ENCODE assay signal across 8 mouse cellular contexts in the genomic region with DNA sequence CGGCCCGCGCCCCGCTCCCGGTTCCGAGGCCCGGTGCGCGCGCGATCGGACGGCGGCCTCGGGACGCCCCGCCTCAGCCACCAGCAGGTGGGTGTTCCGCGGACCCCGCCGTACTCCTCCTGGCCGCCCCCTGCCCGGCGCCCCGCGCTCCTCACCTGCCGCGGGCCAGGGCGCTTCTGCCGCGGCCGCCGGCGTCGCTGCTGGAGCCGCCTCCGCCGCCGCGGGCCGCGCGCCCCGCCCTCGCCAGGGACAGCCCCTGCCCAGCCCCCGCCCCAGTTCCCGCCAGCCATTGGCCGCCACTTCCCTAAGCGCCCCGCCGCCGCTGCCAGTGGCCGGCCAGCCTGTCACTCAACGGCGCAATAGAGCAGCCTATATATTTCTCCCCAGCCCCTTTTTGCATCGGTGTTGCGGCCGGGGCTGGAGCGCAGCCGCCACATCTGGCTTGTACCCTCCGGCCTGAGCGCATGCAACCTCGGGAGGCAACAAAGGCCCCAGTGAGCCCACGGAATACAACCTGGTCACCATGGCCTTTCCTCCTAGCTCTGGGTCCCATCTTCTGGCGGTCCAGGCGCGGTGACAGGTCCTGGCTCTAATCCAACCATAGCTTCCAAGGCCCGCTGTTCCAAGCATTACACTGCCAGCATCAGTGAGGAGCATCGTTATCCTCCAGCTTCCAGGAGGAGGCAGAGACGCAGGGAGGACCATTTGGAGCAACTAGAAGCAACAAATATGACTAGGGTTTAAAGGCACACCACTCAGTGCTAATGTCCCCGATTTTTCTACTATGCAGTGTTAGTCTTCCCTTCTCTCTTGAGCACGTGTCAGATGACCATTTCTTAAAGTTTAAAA. TPM values are rescaled to one million over a fixed set of nuclear protein-coding genes. Genes with fewer than 3 reads are reported as not detected.
A peak's percentile ranks its signal among the peaks of the same experiment; 100 is the strongest.
DNase-seq lines count a peak whose midpoint lies in the region; ATAC-seq and TF ChIP-seq lines count a peak whose summit lies in the region.

A gene (minus strand): TSS at position 207 of the 849 bp plus-strand sequence.

- peak within 1 kb of the TSS; percentile 76 for H3K9ac ChIP-seq in hindbrain, embryonic 11.5 days (ENCODE audit: low read depth, low read length)
- H3K9ac ChIP-seq in lung, embryonic 16.5 days (ENCODE audit: low read length), result peak within 1 kb of the TSS; percentile 81

- peak; percentile 71 for DNase-seq in MEL-GATA-1-ER (ENCODE audit: extremely low read depth, low read depth)
- DNase-seq in cerebellum, adult 2 months, result peak; percentile 93 to 96
- peak; percentile 83 to 92 for DNase-seq in frontal cortex, adult 2 months (ENCODE audit: extremely low spot score in 1 of 2, low spot score in 1 of 2)
- DNase-seq in hindbrain, embryonic 11.5 days (ENCODE audit: low spot score), result peak; percentile 91
- DNase-seq in layer of hippocampus, adult 9-11 months, result peak; percentile 93
- peak; percentile 63 for DNase-seq in ovary, postnatal 10 days (ENCODE audit: low spot score)
- DNase-seq in thymus, postnatal 0 days (ENCODE audit: low spot score), result peak; percentile 94

- H3K36me3 ChIP-seq in hindbrain, embryonic 11.5 days (ENCODE audit: control insufficient read depth, insufficient read depth, low read length), result no peaks in the 10 kb centered on the region
- no peaks in the 10 kb centered on the region for H3K36me3 ChIP-seq in lung, embryonic 16.5 days (ENCODE audit: control insufficient read depth, insufficient read depth, low read length)

- peak within 1 kb of the TSS; percentile 86 for H3K27ac ChIP-seq in cerebellum, adult 2 months (ENCODE audit: insufficient read depth, low read length)
- H3K27ac ChIP-seq in hindbrain, embryonic 11.5 days (ENCODE audit: low read depth, low read length), result peak within 1 kb of the TSS; percentile 51; the same call in 1 of the 2 replicates
- H3K27ac ChIP-seq in lung, embryonic 16.5 days (ENCODE audit: low read length), result no peak within 1 kb of the TSS

- TF ChIP-seq CTCF in cerebellum, adult 2 months (IDR thresholded peaks at IDR 0.05; ENCODE audit: borderline replicate concordance, insufficient read depth, low read depth, low read length), result 0 out of 2 replicates have a peak, but pooled peaks have one; percentile 5

- H3K9me3 ChIP-seq in hindbrain, embryonic 11.5 days (ENCODE audit: control insufficient read depth, low read length), result no peaks in the 10 kb centered on the region
- no peaks in the 10 kb centered on the region for H3K9me3 ChIP-seq in lung, embryonic 16.5 days (ENCODE audit: control insufficient read depth, low read length)

- H3K4me1 ChIP-seq in cerebellum, adult 2 months (ENCODE audit: control insufficient read depth, insufficient read depth, low read length), result no peaks in the 10 kb centered on the region
- H3K4me1 ChIP-seq in hindbrain, embryonic 11.5 days (replicated peaks; ENCODE audit: control insufficient read depth, insufficient read depth, low read length), result no peaks in the 10 kb centered on the region
- H3K4me1 ChIP-seq in lung, embryonic 16.5 days (replicated peaks; ENCODE audit: control insufficient read depth, insufficient read depth, low read length), result peaks cover 5% of the 10 kb centered on the region; the same call in 1 of the 2 replicates

- peak; percentile 100 for ATAC-seq in hindbrain, embryonic 11.5 days (ENCODE audit: low FRiP score)
- ATAC-seq in lung, embryonic 16.5 days (ENCODE audit: low read depth), result peak; percentile 99

- H3K4me3 ChIP-seq in cerebellum, adult 2 months (replicated peaks; ENCODE audit: insufficient read depth, low read depth, low read length), result peak within 1 kb of the TSS; percentile 77
- peak within 1 kb of the TSS; percentile 70 for H3K4me3 ChIP-seq in hindbrain, embryonic 11.5 days (ENCODE audit: low read depth, low read length)
- H3K4me3 ChIP-seq in lung, embryonic 16.5 days (ENCODE audit: low read length), result peak within 1 kb of the TSS; percentile 81

- TF ChIP-seq POLR2A in cerebellum, adult 2 months (IDR thresholded peaks at IDR 0.05; ENCODE audit: borderline replicate concordance, insufficient read depth, low read length), result peak; percentile 94

- H3K27me3 ChIP-seq in cerebellum, adult 2 months (ENCODE audit: control insufficient read depth, insufficient read depth, low read length), result no peaks in the 10 kb centered on the region
- H3K27me3 ChIP-seq in hindbrain, embryonic 11.5 days (ENCODE audit: control insufficient read depth, insufficient read depth, low read length), result peaks cover 10% of the 10 kb centered on the region
- H3K27me3 ChIP-seq in lung, embryonic 16.5 days (ENCODE audit: control insufficient read depth, insufficient read depth, low read depth, low read length), result peaks cover 19% of the 10 kb centered on the region

- peak within 1 kb of the TSS; percentile 95 for H3K4me2 ChIP-seq in hindbrain, embryonic 11.5 days (replicated peaks; ENCODE audit: low read depth, low read length)
- H3K4me2 ChIP-seq in lung, embryonic 16.5 days (ENCODE audit: low read depth, low read length), result peak within 1 kb of the TSS; percentile 97

- under 1% methylated on average over 70 of the region's 72 CpGs for WGBS in cerebellum, adult 2 months
- 2% methylated on average over 31 of the region's 72 CpGs for WGBS in hindbrain, embryonic 11.5 days
- 1% methylated on average over 53 of the region's 72 CpGs for WGBS in lung, embryonic 16.5 days

RNA-seq across cellular contexts. Expression of the gene that starts here (rescaled TPM):
- 16.3 and 16.8 TPM in 2 replicates for polyA plus RNA-seq in cerebellum, adult 2 months (2012; rRNA removed)
- polyA plus RNA-seq in frontal cortex, adult 2 months (2012; rRNA removed), result 14.9 and 16.2 TPM in 2 replicates
- polyA plus RNA-seq in hindbrain, embryonic 11.5 days (2014; fragmentation: Nextera tagmentation; extraction: Ambion mirVana), result 4.4 and 8.7 TPM in 2 replicates
- polyA plus RNA-seq in lung, embryonic 16.5 days (2015; fragmentation: Nextera tagmentation; extraction: Ambion mirVana), result 6.5 and 7.1 TPM in 2 replicates
- 12.7 and 14.7 TPM in 2 replicates for polyA plus RNA-seq in thymus, postnatal 0 days (2015; fragmentation: Nextera tagmentation; extraction: Ambion mirVana)
